Mouse (Mus musculus) cerebellum, adult (tissue): Measurements from ENCODE around the gene Zfp566.

ENCODE experiments used
- ATAC-seq: cut with Nextera tagmentation; 2 replicates; pipeline ENCODE4 v1.9.2; 2017; ENCODE audit warnings: mild to moderate bottlenecking, moderate library complexity, mixed read lengths; ENCODE audit not compliant: insufficient number of reproducible peaks, low FRiP score, low TSS enrichment

Gene Zfp566

GRCm38 (mm10) chr7:30062478-30062877, 27.8 kb downstream of the Zfp566 start:
- no peak for ATAC-seq

- ATAC-seq: no peak
These were observed 30.0 kb downstream of the Zfp566 start for GRCm38 (mm10) chr7:30060341-30060740.

- no peak for ATAC-seq
These were observed 36.7 kb downstream of the Zfp566 start for GRCm38 (mm10) chr7:30053591-30053990.

GRCm38 (mm10) chr7:30050882-30051548, 39.3 kb downstream of the Zfp566 start, which contains the start of gene Zfp14:
Zfp14 (minus strand) TSS chr7:30051380.
- peak; percentile 99 for ATAC-seq

- ATAC-seq: no peak
These were observed 42.2 kb downstream of the Zfp566 start for GRCm38 (mm10) chr7:30048126-30048525.

GRCm38 (mm10) chr7:30044354-30044753, 46.0 kb downstream of the Zfp566 start:
- no peak for ATAC-seq

GRCm38 (mm10) chr7:30034331-30034730, 56.0 kb downstream of the Zfp566 start:
- no peak for ATAC-seq

- ATAC-seq: no peak
These were observed 58.9 kb downstream of the Zfp566 start for GRCm38 (mm10) chr7:30031379-30031778.

GRCm38 (mm10) chr7:30030677-30031076, 59.6 kb downstream of the Zfp566 start:
- ATAC-seq: no peak

GRCm38 (mm10) chr7:30028572-30028971, 61.8 kb downstream of the Zfp566 start:
- no peak for ATAC-seq
